Mouse (Mus musculus): ENCODE measurements around the gene Gcnt2. TPM values are rescaled to one million over a fixed set of nuclear protein-coding genes. Genes with fewer than 3 reads are reported as not detected.
"Not testable (repeated sequence)": the region's sequence is repeated elsewhere in the genome, so short reads cannot be mapped to it uniquely, and the experiment has no call there.

Gene Gcnt2
- polyA plus RNA-seq, 1 experiment from 2014 or later, result 3.6 TPM

DNA sequence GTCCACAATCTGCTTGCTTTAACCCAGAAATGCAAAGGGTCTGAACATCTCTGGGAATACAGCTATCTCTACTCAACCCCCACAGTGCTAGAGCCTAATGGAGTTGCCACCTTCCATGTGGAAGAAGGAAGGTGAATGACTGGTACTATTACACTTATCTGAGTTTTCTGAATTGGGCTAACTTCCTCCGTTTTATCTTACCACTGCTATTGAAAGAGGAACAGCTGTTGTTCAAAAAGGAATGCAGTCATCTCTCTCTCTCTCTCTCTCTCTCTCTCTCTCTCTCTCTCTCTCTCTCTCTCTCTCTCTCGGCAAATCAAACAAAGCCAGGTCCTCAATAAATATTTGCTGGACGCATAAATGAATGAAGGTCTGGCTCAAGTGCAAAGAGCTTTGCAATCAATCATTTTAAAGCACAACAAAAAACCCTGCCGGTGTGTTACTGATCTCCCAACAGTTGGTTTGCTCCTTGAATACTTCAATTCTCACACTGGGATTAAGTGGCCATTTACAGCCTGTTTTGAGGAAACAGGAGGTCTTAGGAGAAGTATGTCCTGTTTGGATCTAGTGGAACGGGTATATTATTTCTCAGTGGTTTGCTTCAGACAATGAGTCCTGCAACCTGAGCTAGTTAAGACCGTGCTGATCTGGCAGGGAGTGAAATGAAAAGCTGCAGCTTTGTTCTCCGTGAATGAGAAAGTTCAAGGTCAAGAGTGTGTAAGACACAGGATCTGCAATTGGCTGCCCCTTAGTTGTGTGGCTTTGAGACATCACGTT, 135.1 kb downstream of the Gcnt2 start:
- Histone ChIP-seq H3K9me3 (no peaks in the 10 kb centered on the region), H3K9ac (no peak overlapping the region), H3K4me3 (no peak overlapping the region), H3K36me3 (replicated peaks) (no peaks in the 10 kb centered on the region), H3K4me1 (peaks cover under 1% of the 10 kb centered on the region; the same call in 1 of the 2 replicates), H3K4me2 (no peak overlapping the region), H3K27ac (no peak overlapping the region), H3K27me3 (replicated peaks) (no peaks in the 10 kb centered on the region)
- no peak for ATAC-seq (replicated peaks)
- 11% methylated on average over 8 of the region's 8 CpGs for WGBS

DNA sequence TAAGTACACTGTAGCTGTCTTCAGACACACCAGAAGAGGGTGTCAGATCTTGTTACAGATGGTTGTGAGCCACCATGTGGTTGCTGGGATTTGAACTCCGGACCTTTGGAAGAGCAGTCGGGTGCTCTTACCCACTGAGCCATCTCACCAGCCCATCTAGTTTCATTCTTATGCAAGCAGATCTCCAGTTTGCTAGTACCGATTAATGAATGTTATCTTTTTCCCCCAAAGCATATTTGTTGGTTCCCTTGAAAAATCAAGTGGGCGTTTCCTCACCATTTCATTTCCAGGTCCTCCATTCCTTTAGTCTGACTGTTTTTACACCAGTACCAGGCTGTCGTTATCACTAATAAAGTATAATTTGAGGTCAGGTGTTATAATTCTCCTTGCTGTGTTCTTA, 139.0 kb downstream of the Gcnt2 start:
- not testable (repeated sequence) for H3K4me2 ChIP-seq; H3K27ac ChIP-seq; H3K36me3 ChIP-seq (replicated peaks); H3K4me3 ChIP-seq; H3K9ac ChIP-seq; H3K27me3 ChIP-seq (replicated peaks); H3K9me3 ChIP-seq; ATAC-seq (replicated peaks)
- peaks cover 19% of the 10 kb centered on the region for H3K4me1 ChIP-seq
- 93% methylated on average over 5 of the region's 5 CpGs for WGBS

GRCm38 (mm10) chr13:41000140-41000925, 140.8 kb downstream of the Gcnt2 start:
- peak overlapping the region; percentile 91 for H3K4me3 ChIP-seq
- H3K27me3 ChIP-seq (replicated peaks), result no peaks in the 10 kb centered on the region
- H3K36me3 ChIP-seq (replicated peaks), result peaks cover 4% of the 10 kb centered on the region; the same call in 1 of the 2 replicates
- peak; percentile 66 for ATAC-seq (replicated peaks)
- H3K9me3 ChIP-seq, result no peaks in the 10 kb centered on the region
- peaks cover 19% of the 10 kb centered on the region for H3K4me1 ChIP-seq
- H3K4me2 ChIP-seq, result peak overlapping the region; percentile 94
- under 1% methylated on average over 25 of the region's 25 CpGs for WGBS
- peak overlapping the region; percentile 79 for H3K9ac ChIP-seq
- peak overlapping the region; percentile 98 for H3K27ac ChIP-seq

DNA sequence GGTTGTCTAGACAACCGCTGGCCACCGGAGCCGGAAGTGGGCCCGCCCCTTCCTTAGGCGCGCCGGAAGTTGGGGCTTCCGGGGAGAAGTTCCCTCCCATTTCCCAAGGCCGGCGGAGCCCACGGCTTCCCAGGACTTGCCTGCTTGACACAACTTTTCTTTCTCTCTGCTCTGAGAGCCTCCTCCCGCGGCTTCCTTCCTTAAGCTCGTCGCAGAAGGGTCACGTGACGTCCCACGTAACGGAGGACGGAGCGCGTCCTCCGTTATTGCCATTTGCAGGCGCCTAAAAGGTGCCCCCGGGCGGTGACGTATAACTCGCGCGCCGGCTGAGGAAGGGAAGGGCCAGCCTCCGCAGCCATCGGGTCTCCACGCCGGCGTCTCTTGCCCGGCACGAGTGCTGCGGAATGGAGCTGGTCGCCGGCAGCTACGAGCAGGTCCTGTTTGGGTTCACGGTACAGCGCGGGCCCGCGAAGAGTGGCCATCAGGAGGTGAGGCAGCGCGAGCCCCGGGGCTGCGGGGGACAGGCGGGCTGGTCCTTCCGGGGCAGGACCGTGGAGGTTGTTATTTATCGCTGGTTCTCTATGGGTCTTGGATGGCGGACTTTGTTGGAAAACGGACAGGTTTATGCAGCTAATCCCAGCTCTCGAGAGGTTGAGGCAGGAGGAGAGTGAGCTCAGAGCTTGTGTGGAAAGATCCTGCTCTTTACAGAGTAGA, 141.5 kb downstream of the Gcnt2 start, which contains the start of gene Pak1ip1:
Pak1ip1 (plus strand) TSS at position 98 of the 714 bp plus-strand sequence.
- Histone ChIP-seq H3K36me3 (replicated peaks) (peaks cover 8% of the 10 kb centered on the region; the same call in 1 of the 2 replicates), H3K9ac (peak within 1 kb of the TSS; percentile 79), H3K4me2 (peak within 1 kb of the TSS; percentile 94), H3K4me3 (peak within 1 kb of the TSS; percentile 91), H3K9me3 (no peaks in the 10 kb centered on the region), H3K4me1 (peaks cover 19% of the 10 kb centered on the region), H3K27me3 (replicated peaks) (no peaks in the 10 kb centered on the region), H3K27ac (peak within 1 kb of the TSS; percentile 98)
- ATAC-seq (replicated peaks), result peak; percentile 97
- under 1% methylated on average over 58 of the region's 58 CpGs for WGBS

- Histone ChIP-seq H3K36me3 (replicated peaks) (peaks cover 13% of the 10 kb centered on the region; the same call in 1 of the 2 replicates), H3K4me2 (peak overlapping the region; percentile 94), H3K4me1 (peaks cover 19% of the 10 kb centered on the region), H3K27me3 (replicated peaks) (no peaks in the 10 kb centered on the region), H3K9me3 (no peaks in the 10 kb centered on the region), H3K27ac (no peak overlapping the region), H3K4me3 (peak overlapping the region; percentile 91), H3K9ac (no peak overlapping the region)
- ATAC-seq (replicated peaks), result no peak
- 90% methylated on average over 5 of the region's 5 CpGs for WGBS
These were observed 142.4 kb downstream of the Gcnt2 start for GRCm38 (mm10) chr13:41002001-41002400.

- Histone ChIP-seq H3K9me3 (no peaks in the 10 kb centered on the region), H3K27me3 (replicated peaks) (no peaks in the 10 kb centered on the region), H3K4me2 (no peak overlapping the region), H3K4me3 (no peak overlapping the region), H3K4me1 (peaks cover 14% of the 10 kb centered on the region), H3K9ac (no peak overlapping the region), H3K27ac (no peak overlapping the region), H3K36me3 (replicated peaks) (peaks cover 47% of the 10 kb centered on the region; the same call in 1 of the 2 replicates)
- WGBS, result 94% methylated on average over 4 of the region's 4 CpGs
- no peak for ATAC-seq (replicated peaks)
These were observed 146.7 kb downstream of the Gcnt2 start for GRCm38 (mm10) chr13:41006244-41006643.

GRCm38 (mm10) chr13:41008271-41008670, 148.7 kb downstream of the Gcnt2 start:
- Histone ChIP-seq H3K4me2 (no peak overlapping the region), H3K36me3 (replicated peaks) (peaks cover 59% of the 10 kb centered on the region; the same call in 1 of the 2 replicates), H3K4me3 (no peak overlapping the region), H3K9me3 (no peaks in the 10 kb centered on the region), H3K4me1 (no peaks in the 10 kb centered on the region; the same call in 1 of the 2 replicates), H3K27me3 (replicated peaks) (no peaks in the 10 kb centered on the region), H3K9ac (no peak overlapping the region), H3K27ac (no peak overlapping the region)
- no peak for ATAC-seq (replicated peaks)
- 97% methylated on average over 10 of the region's 10 CpGs for WGBS

DNA sequence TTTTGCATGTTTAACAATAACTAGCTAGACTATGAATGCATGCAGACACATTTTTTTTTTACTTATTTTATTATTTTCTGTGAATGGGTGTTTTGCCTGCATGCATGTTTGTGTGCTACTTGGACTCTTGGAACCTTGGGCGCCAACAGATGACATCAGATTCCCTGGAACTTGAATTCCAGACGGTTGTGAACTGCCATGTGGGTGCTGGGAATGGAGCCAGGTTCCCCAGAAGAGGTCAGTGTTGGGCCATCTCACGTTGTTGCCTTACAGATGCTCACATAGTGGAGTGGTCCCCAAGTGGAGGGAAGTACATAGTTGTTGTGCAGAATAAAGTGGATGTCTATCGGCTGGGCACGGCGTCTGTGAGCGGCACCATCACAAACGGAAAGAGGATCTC, 149.4 kb downstream of the Gcnt2 start:
- peaks cover 59% of the 10 kb centered on the region; the same call in 1 of the 2 replicates for H3K36me3 ChIP-seq (replicated peaks)
- H3K27ac ChIP-seq, result no peak overlapping the region
- WGBS, result 83% methylated on average over 8 of the region's 8 CpGs

More for the DNA sequence above, 149.4 kb downstream of the Gcnt2 start:
- H3K4me1 ChIP-seq, result no peaks in the 10 kb centered on the region
- no peak overlapping the region for H3K4me2 ChIP-seq
- H3K9ac ChIP-seq, result no peak overlapping the region
- H3K27me3 ChIP-seq (replicated peaks), result no peaks in the 10 kb centered on the region
- H3K4me3 ChIP-seq, result no peak overlapping the region
- no peaks in the 10 kb centered on the region for H3K9me3 ChIP-seq
- ATAC-seq (replicated peaks), result no peak

Small RNAs within 50 kb of the gene (microRNA-seq; reads per million reads assigned to microRNA genes)
- not detected for gene Mir5124a

Other genes with a start within 250 kb of the Gcnt2 start
- gene Tfap2a, start 121.4 kb upstream of the Gcnt2 start, polyA plus RNA-seq (2015; fragmentation: Nextera tagmentation; extraction: Ambion mirVana), result 4.1 and 5.5 TPM in 2 replicates
- gene Pak1ip1, start 141.3 kb downstream of the Gcnt2 start, polyA plus RNA-seq (2015; fragmentation: Nextera tagmentation; extraction: Ambion mirVana), result 56.2 and 61.4 TPM in 2 replicates
- 107 and 110 TPM in 2 replicates for gene Tmem14c, start 156.5 kb downstream of the Gcnt2 start, polyA plus RNA-seq (2015; fragmentation: Nextera tagmentation; extraction: Ambion mirVana)
- gene Mak, start 220.0 kb downstream of the Gcnt2 start, polyA plus RNA-seq (2015; fragmentation: Nextera tagmentation; extraction: Ambion mirVana), result 1.8 and 2.2 TPM in 2 replicates